Mouse (Mus musculus) ES-Bruce4 (cell line): ENCODE measurements around the gene Fgfr4.

Experiments
- CTCF ChIP-seq: IDR thresholded peaks from one replicate; pipeline ENCODE4 v1.8.1; 2011; ENCODE audit warnings: low read depth, low read length
- EP300 ChIP-seq: IDR thresholded peaks from 2 replicates; pipeline ENCODE4 v1.6.1; 2011; ENCODE audit warnings: low read depth, low read length; ENCODE audit not compliant: insufficient read depth
- POLR2A ChIP-seq: IDR thresholded peaks from one replicate; pipeline ENCODE4 v1.8.1; 2011; ENCODE audit warnings: low read length; ENCODE audit not compliant: insufficient read depth

GRCm38 (mm10) chr13:55107694-55108093, 44.7 kb upstream of the Fgfr4 start:
- TF ChIP-seq POLR2A (no peak), CTCF (no peak), EP300 (no peak)
